Mouse (Mus musculus): ENCODE data around the gene Slc25a33. TPM values are rescaled to one million over a fixed set of nuclear protein-coding genes. Genes with fewer than 3 reads are reported as not detected.

Gene Slc25a33
- total RNA-seq (2014; rRNA removed) (14.3 and 21.5 TPM in 2 replicates), polyA plus RNA-seq (2012; rRNA removed) (11.0 and 12.7 TPM in 2 replicates)

DNA sequence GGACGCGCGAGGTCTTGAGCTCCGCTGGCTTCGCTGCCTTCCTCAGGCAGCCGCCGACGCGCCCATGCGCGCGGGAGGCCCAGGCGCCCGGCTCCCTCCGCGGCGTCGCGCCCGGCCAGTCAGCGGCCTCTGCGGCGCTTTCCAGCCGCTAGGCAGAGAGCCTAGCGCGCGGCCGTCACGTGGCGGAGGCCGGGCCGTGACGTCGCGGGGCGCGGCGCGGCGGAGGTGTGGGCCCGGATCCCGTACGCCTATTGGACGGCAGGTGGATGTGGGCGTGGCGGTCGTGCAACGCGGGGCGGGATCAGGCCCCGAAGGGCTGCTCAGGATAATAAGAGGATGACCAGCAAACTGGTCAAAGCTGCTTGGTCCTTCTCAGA is at the start of gene Slc25a33:
Gene Slc25a33 (minus strand): TSS at position 184 of the 377 bp plus-strand sequence.
- Histone ChIP-seq H3K79me2 (ENCODE audit: control insufficient read depth, insufficient read depth, low read length) (peaks cover 25% of the 10 kb centered on the region), H3K4me3 (ENCODE audit: insufficient read depth, low read depth, low read length) (peak within 1 kb of the TSS; percentile 97), H3K9ac (ENCODE audit: low read depth, low read length) (peak within 1 kb of the TSS; percentile 99), H3K36me3 (ENCODE audit: control insufficient read depth, insufficient read depth, low read length) (no peaks in the 10 kb centered on the region; the same call in 1 of the 2 replicates), H3K4me1 (ENCODE audit: control insufficient read depth, insufficient read depth, low read length) (peaks cover 36% of the 10 kb centered on the region), H3K27ac (replicated peaks; ENCODE audit: insufficient read depth, low read depth, low read length) (peak within 1 kb of the TSS; percentile 95), H3K27me3 (ENCODE audit: control insufficient read depth, insufficient read depth, low read length) (no peaks in the 10 kb centered on the region)
- WGBS: under 1% methylated on average over 51 of the region's 51 CpGs
- peak; percentile 76 for DNase-seq (ENCODE audit: extremely low read depth, low read depth, low spot score)
- TF ChIP-seq POLR2A (IDR thresholded peaks at IDR 0.05; ENCODE audit: extremely low read depth, insufficient read depth, low read length): peak; percentile 95
- no peak for TF ChIP-seq CTCF (IDR thresholded peaks at IDR 0.05; ENCODE audit: low read depth, low read length)

DNA sequence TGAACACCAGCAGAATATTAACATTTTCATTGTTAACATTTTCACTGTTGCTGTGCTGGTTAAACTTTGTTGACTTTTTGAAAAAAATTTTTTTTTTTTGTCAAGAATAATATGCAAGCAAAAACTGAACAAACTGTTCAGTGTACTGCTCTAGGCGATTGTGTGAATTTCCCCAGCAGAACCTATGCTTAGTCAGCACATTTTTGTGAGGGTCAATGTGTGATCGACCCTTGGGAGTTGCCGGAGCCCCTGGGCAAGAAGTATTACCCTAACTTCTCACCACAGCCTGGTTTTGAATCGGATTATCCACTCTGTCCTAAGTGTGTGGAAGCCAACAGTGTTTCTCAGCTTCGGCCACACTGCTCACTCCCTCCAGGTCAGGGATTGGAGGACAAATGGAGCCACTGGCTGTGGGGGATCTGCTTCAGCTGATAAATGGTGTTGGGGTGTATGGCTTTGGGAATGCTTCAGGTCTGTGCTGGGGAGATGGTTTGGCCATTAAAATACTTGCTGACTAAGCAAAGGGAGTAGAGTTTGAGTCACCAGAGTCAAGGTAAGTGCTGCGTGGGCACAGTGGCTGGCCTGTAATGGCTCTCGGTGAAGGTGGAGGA is 48.6 kb upstream of the Slc25a33 start:
- no peaks in the 10 kb centered on the region for H3K79me2 ChIP-seq (ENCODE audit: control insufficient read depth, insufficient read depth, low read length)
- no peak overlapping the region for H3K27ac ChIP-seq (replicated peaks; ENCODE audit: insufficient read depth, low read depth, low read length)
- WGBS: 73% methylated on average over 7 of the region's 7 CpGs
- no peaks in the 10 kb centered on the region for H3K4me1 ChIP-seq (ENCODE audit: control insufficient read depth, insufficient read depth, low read length)
- no peak overlapping the region for H3K9ac ChIP-seq (ENCODE audit: low read depth, low read length)
- DNase-seq (ENCODE audit: extremely low read depth, low read depth, low spot score): no peak
- no peak overlapping the region for H3K4me3 ChIP-seq (ENCODE audit: insufficient read depth, low read depth, low read length)
- TF ChIP-seq POLR2A (IDR thresholded peaks at IDR 0.05; ENCODE audit: extremely low read depth, insufficient read depth, low read length): no peak
- no peak for TF ChIP-seq CTCF (IDR thresholded peaks at IDR 0.05; ENCODE audit: low read depth, low read length)
- H3K27me3 ChIP-seq (ENCODE audit: control insufficient read depth, insufficient read depth, low read length): no peaks in the 10 kb centered on the region
- H3K36me3 ChIP-seq (ENCODE audit: control insufficient read depth, insufficient read depth, low read length): no peaks in the 10 kb centered on the region

DNA sequence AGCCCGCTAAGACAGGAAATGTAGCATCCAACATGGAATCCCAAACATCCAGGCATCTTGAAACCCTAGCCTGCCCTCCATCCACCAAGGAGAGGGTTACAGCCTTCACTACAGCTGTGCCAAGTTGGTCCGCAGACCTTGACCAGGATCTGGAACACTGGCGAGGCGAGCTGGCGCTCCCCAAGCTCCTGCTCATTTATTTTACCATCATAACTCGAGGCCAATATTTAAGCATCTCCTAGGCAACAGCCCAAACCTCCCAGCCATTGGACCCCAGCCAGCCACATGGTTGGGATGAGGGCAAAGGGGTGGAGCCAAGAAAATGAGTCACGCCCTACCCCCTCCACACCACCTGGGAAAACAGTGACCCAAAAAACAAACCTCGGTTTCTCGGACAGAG is 48.0 kb upstream of the Slc25a33 start:
- WGBS: 55% methylated on average over 9 of the region's 9 CpGs
- TF ChIP-seq CTCF (IDR thresholded peaks at IDR 0.05; ENCODE audit: low read depth, low read length) (no peak), POLR2A (IDR thresholded peaks at IDR 0.05; ENCODE audit: extremely low read depth, insufficient read depth, low read length) (no peak)
- H3K4me3 ChIP-seq (ENCODE audit: insufficient read depth, low read depth, low read length): no peak overlapping the region
- no peak for DNase-seq (ENCODE audit: extremely low read depth, low read depth, low spot score)
- H3K9ac ChIP-seq (ENCODE audit: low read depth, low read length): no peak overlapping the region
- H3K79me2 ChIP-seq (ENCODE audit: control insufficient read depth, insufficient read depth, low read length): no peaks in the 10 kb centered on the region
- no peaks in the 10 kb centered on the region for H3K36me3 ChIP-seq (ENCODE audit: control insufficient read depth, insufficient read depth, low read length)
- no peak overlapping the region for H3K27ac ChIP-seq (replicated peaks; ENCODE audit: insufficient read depth, low read depth, low read length)
- no peaks in the 10 kb centered on the region for H3K4me1 ChIP-seq (ENCODE audit: control insufficient read depth, insufficient read depth, low read length)
- H3K27me3 ChIP-seq (ENCODE audit: control insufficient read depth, insufficient read depth, low read length): no peaks in the 10 kb centered on the region

DNA sequence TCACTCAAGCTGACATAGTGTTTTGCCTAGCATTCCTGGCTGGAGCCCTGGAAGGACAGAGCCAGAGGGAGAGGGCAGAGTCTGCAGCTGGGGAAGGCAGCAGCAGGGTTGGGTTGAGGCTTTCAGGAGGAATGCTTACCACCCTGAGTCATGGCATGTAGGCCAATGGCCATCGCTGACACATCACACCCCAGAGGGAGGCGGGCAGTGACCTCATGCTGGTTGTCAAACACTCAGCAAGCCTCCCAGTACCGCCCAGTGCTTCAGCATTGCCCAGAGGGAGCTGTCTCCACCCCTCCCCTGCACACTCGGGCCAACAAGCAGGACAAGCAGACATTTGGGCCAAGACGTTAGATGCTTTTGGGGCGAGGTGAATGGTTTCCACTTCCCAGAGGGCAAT is 46.5 kb upstream of the Slc25a33 start:
- TF ChIP-seq CTCF (IDR thresholded peaks at IDR 0.05; ENCODE audit: low read depth, low read length) (no peak), POLR2A (IDR thresholded peaks at IDR 0.05; ENCODE audit: extremely low read depth, insufficient read depth, low read length) (no peak)
- H3K36me3 ChIP-seq (ENCODE audit: control insufficient read depth, insufficient read depth, low read length): no peaks in the 10 kb centered on the region
- H3K79me2 ChIP-seq (ENCODE audit: control insufficient read depth, insufficient read depth, low read length): no peaks in the 10 kb centered on the region
- H3K9ac ChIP-seq (ENCODE audit: low read depth, low read length): no peak overlapping the region
- no peaks in the 10 kb centered on the region for H3K27me3 ChIP-seq (ENCODE audit: control insufficient read depth, insufficient read depth, low read length)
- peak; percentile 27 for DNase-seq (ENCODE audit: extremely low read depth, low read depth, low spot score)
- no peak overlapping the region for H3K4me3 ChIP-seq (ENCODE audit: insufficient read depth, low read depth, low read length)
- no peaks in the 10 kb centered on the region for H3K4me1 ChIP-seq (ENCODE audit: control insufficient read depth, insufficient read depth, low read length)
- no peak overlapping the region for H3K27ac ChIP-seq (replicated peaks; ENCODE audit: insufficient read depth, low read depth, low read length)
- WGBS: 30% methylated on average over 6 of the region's 6 CpGs

DNA sequence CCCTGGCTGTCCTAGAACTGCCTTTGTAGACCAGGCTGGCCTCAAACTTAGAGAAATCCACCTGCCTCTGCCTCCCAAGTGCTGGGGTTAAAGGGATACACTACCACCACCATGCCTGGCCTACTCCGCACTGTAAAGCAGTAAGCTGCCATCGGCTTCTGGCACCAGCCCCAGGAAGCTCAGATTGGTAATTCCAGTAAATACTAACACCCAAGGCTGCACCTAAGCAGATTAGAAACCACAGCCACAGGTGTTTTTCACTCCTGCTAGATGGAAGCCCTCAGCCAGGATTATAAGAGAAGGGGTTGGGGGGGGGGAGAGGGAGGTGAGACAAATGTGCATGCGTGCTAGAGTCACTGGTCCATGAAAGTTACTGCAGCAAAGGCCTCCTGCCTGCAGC is 45.1 kb upstream of the Slc25a33 start:
- Histone ChIP-seq H3K27ac (replicated peaks; ENCODE audit: insufficient read depth, low read depth, low read length) (no peak overlapping the region), H3K36me3 (ENCODE audit: control insufficient read depth, insufficient read depth, low read length) (no peaks in the 10 kb centered on the region), H3K79me2 (ENCODE audit: control insufficient read depth, insufficient read depth, low read length) (no peaks in the 10 kb centered on the region), H3K4me1 (ENCODE audit: control insufficient read depth, insufficient read depth, low read length) (no peaks in the 10 kb centered on the region), H3K4me3 (ENCODE audit: insufficient read depth, low read depth, low read length) (no peak overlapping the region), H3K27me3 (ENCODE audit: control insufficient read depth, insufficient read depth, low read length) (no peaks in the 10 kb centered on the region), H3K9ac (ENCODE audit: low read depth, low read length) (no peak overlapping the region)
- TF ChIP-seq CTCF (IDR thresholded peaks at IDR 0.05; ENCODE audit: low read depth, low read length) (no peak), POLR2A (IDR thresholded peaks at IDR 0.05; ENCODE audit: extremely low read depth, insufficient read depth, low read length) (no peak)
- 87% methylated on average over 3 of the region's 3 CpGs for WGBS
- DNase-seq (ENCODE audit: extremely low read depth, low read depth, low spot score): no peak

DNA sequence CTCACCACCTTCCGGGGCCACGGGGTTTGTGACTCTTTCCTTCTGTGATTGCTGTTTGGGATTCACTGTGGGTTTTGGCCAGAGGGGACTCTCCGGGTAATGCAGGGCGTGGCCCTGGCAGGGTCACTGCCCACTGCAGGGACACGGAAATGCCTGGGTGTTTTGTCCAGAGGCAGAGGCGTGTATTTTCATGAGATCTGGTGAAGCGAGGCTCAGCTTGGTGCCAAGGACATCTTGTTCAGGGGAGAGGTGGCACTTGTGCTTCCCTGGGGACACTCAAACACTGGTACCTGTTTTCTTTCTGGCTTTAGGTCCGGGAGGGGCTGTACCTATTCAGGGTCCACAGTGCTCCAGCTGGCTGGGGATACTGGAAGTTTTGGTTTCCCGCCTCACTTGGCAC is 42.5 kb upstream of the Slc25a33 start:
- DNase-seq (ENCODE audit: extremely low read depth, low read depth, low spot score): no peak
- H3K9ac ChIP-seq (ENCODE audit: low read depth, low read length): no peak overlapping the region
- no peaks in the 10 kb centered on the region for H3K4me1 ChIP-seq (ENCODE audit: control insufficient read depth, insufficient read depth, low read length)
- TF ChIP-seq CTCF (IDR thresholded peaks at IDR 0.05; ENCODE audit: low read depth, low read length) (no peak), POLR2A (IDR thresholded peaks at IDR 0.05; ENCODE audit: extremely low read depth, insufficient read depth, low read length) (no peak)
- no peaks in the 10 kb centered on the region for H3K27me3 ChIP-seq (ENCODE audit: control insufficient read depth, insufficient read depth, low read length)
- H3K79me2 ChIP-seq (ENCODE audit: control insufficient read depth, insufficient read depth, low read length): no peaks in the 10 kb centered on the region
- no peaks in the 10 kb centered on the region for H3K36me3 ChIP-seq (ENCODE audit: control insufficient read depth, insufficient read depth, low read length)
- no peak overlapping the region for H3K27ac ChIP-seq (replicated peaks; ENCODE audit: insufficient read depth, low read depth, low read length)
- no peak overlapping the region for H3K4me3 ChIP-seq (ENCODE audit: insufficient read depth, low read depth, low read length)
- WGBS: 88% methylated on average over 9 of the region's 9 CpGs
